Mouse (Mus musculus): ENCODE measurements around the gene Kdelr1.
"Not testable (repeated sequence)": the region's sequence is repeated elsewhere in the genome, so short reads cannot be mapped to it uniquely, and the experiment has no call there.

Gene Kdelr1

GRCm38 (mm10) chr7:45869787-45870186, 2.8 kb upstream of the Kdelr1 start:
- DNase-seq (ENCODE audit: low spot score in 2 of 2) = peak in 1 of 2 experiments; percentile 35

GRCm38 (mm10) chr7:45870282-45871058, 2.1 kb upstream of the Kdelr1 start:
- peak in 1 of 2 experiments; percentile 31 for DNase-seq (ENCODE audit: low spot score in 2 of 2)

- DNase-seq (ENCODE audit: low spot score in 2 of 2) = peak; percentile 71 to 82
Observed at GRCm38 (mm10) chr7:45873061-45873947, 732 bp downstream of the Kdelr1 start.

GRCm38 (mm10) chr7:45876895-45877294, 4.3 kb downstream of the Kdelr1 start:
- no peak for DNase-seq (ENCODE audit: low spot score in 2 of 2)

GRCm38 (mm10) chr7:45878278-45878677, 5.7 kb downstream of the Kdelr1 start, which contains the start of gene Grin2d:
Gene Grin2d, minus strand, starts transcription at chr7:45878378.
- not testable (repeated sequence) for DNase-seq (ENCODE audit: low spot score in 2 of 2)

- no peak for DNase-seq (ENCODE audit: low spot score in 2 of 2)
Observed at GRCm38 (mm10) chr7:45880531-45880930, 8.0 kb downstream of the Kdelr1 start.

GRCm38 (mm10) chr7:45881011-45881410, 8.4 kb downstream of the Kdelr1 start:
- DNase-seq (ENCODE audit: low spot score in 2 of 2) = no peak

- no peak for DNase-seq (ENCODE audit: low spot score in 2 of 2)
Observed at GRCm38 (mm10) chr7:45887246-45887645, 14.7 kb downstream of the Kdelr1 start.

- no peak for DNase-seq (ENCODE audit: low spot score in 2 of 2)
Observed at GRCm38 (mm10) chr7:45892651-45893050, 20.1 kb downstream of the Kdelr1 start.

GRCm38 (mm10) chr7:45895931-45896516, 23.5 kb downstream of the Kdelr1 start:
- DNase-seq (ENCODE audit: low spot score in 2 of 2) = no peak

- DNase-seq (ENCODE audit: low spot score in 2 of 2) = peak; percentile 93 to 97
Observed at GRCm38 (mm10) chr7:45896517-45897257, 24.1 kb downstream of the Kdelr1 start, which contains the start of the genes Syngr4 and Tmem143. Gene Syngr4, minus strand, starts transcription at chr7:45896714. Gene Tmem143, plus strand, starts transcription at chr7:45896941.

- peak; percentile 70 to 75 for DNase-seq (ENCODE audit: low spot score in 2 of 2)
Observed at GRCm38 (mm10) chr7:45897258-45897757, 24.7 kb downstream of the Kdelr1 start.

- peak in 1 of 2 experiments; percentile 55 for DNase-seq (ENCODE audit: low spot score in 2 of 2)
Observed at GRCm38 (mm10) chr7:45898125-45898524, 25.6 kb downstream of the Kdelr1 start.

- DNase-seq (ENCODE audit: low spot score in 2 of 2) = peak in 1 of 2 experiments; percentile 58
Observed at GRCm38 (mm10) chr7:45901562-45901961, 29.0 kb downstream of the Kdelr1 start.

- no peak for DNase-seq (ENCODE audit: low spot score in 2 of 2)
Observed at GRCm38 (mm10) chr7:45902481-45903002, 30.0 kb downstream of the Kdelr1 start.

GRCm38 (mm10) chr7:45906622-45907021, 34.0 kb downstream of the Kdelr1 start:
- no peak for DNase-seq (ENCODE audit: low spot score in 2 of 2)

- DNase-seq (ENCODE audit: low spot score in 2 of 2) = no peak
Observed at GRCm38 (mm10) chr7:45908384-45908783, 35.8 kb downstream of the Kdelr1 start.

- DNase-seq (ENCODE audit: low spot score in 2 of 2) = no peak
Observed at GRCm38 (mm10) chr7:45909145-45909544, 36.6 kb downstream of the Kdelr1 start.

GRCm38 (mm10) chr7:45914067-45914466, 41.5 kb downstream of the Kdelr1 start:
- DNase-seq (ENCODE audit: low spot score in 2 of 2) = no peak

- no peak for DNase-seq (ENCODE audit: low spot score in 2 of 2)
Observed at GRCm38 (mm10) chr7:45915011-45915410, 42.4 kb downstream of the Kdelr1 start.
